Mouse (Mus musculus) E14TG2a.4 (cell line): ENCODE measurements around the gene Dhtkd1.

Experiments
- H3K27me3 ChIP-seq: 2 replicates; pipeline ENCODE4 v1.6.1; 2014; ENCODE audit warnings: low read length, control low read depth; ENCODE audit not compliant: insufficient read depth
- H3K36me3 ChIP-seq: 2 replicates; pipeline ENCODE4 v1.6.1; 2014; ENCODE audit warnings: low read length, control low read depth; ENCODE audit not compliant: insufficient read depth
- H3K4me1 ChIP-seq: replicated peaks from 2 replicates; pipeline ENCODE4 v1.6.1; 2014; ENCODE audit warnings: low read depth, low read length, control low read depth
- H3K4me3 ChIP-seq: replicated peaks from 2 replicates; pipeline ENCODE4 v1.5.1; 2014; ENCODE audit warnings: mild to moderate bottlenecking, low read length
- H3K9me3 ChIP-seq: 2 replicates; pipeline ENCODE4 v1.6.1; 2014; ENCODE audit warnings: low read length, control low read depth
- CTCF ChIP-seq: conservative IDR thresholded peaks from 2 replicates; pipeline ENCODE4 v1.5.1; 2014; ENCODE audit warnings: low read length
- NANOG ChIP-seq: IDR thresholded peaks from 2 replicates; pipeline ENCODE4 v1.6.1; 2014; ENCODE audit warnings: borderline replicate concordance, low read length, mixed read lengths
- POU5F1 ChIP-seq: IDR thresholded peaks from 2 replicates; pipeline ENCODE4 v1.6.1; 2014; ENCODE audit warnings: low read length, borderline replicate concordance

Gene Dhtkd1

GRCm38 (mm10) chr2:5939911-5940310, 2.7 kb downstream of the Dhtkd1 start:
- Histone ChIP-seq H3K36me3 (peaks cover 4% of the 10 kb centered on the region; the same call in 1 of the 2 replicates), H3K4me3 (no peak overlapping the region), H3K9me3 (no peaks in the 10 kb centered on the region), H3K27me3 (no peaks in the 10 kb centered on the region), H3K4me1 (peaks cover 27% of the 10 kb centered on the region)
- TF ChIP-seq CTCF (no peak), POU5F1 (no peak), NANOG (no peak)

GRCm38 (mm10) chr2:5939319-5939718, 3.3 kb downstream of the Dhtkd1 start:
- no peak for TF ChIP-seq NANOG
- no peak for TF ChIP-seq POU5F1
- TF ChIP-seq CTCF, result no peak
- Histone ChIP-seq H3K27me3 (no peaks in the 10 kb centered on the region), H3K9me3 (no peaks in the 10 kb centered on the region), H3K4me1 (peaks cover 27% of the 10 kb centered on the region), H3K4me3 (no peak overlapping the region), H3K36me3 (peaks cover 4% of the 10 kb centered on the region; the same call in 1 of the 2 replicates)

GRCm38 (mm10) chr2:5936550-5936949, 6.0 kb downstream of the Dhtkd1 start:
- H3K9me3 ChIP-seq, result no peaks in the 10 kb centered on the region
- H3K27me3 ChIP-seq, result no peaks in the 10 kb centered on the region
- TF ChIP-seq CTCF (no peak), NANOG (no peak), POU5F1 (no peak)
- H3K36me3 ChIP-seq, result peaks cover 14% of the 10 kb centered on the region
- H3K4me3 ChIP-seq, result no peak overlapping the region
- H3K4me1 ChIP-seq, result peaks cover 15% of the 10 kb centered on the region

GRCm38 (mm10) chr2:5936068-5936467, 6.5 kb downstream of the Dhtkd1 start:
- Histone ChIP-seq H3K27me3 (no peaks in the 10 kb centered on the region), H3K36me3 (peaks cover 19% of the 10 kb centered on the region), H3K9me3 (no peaks in the 10 kb centered on the region), H3K4me1 (peaks cover 11% of the 10 kb centered on the region; the same call in 1 of the 2 replicates), H3K4me3 (no peak overlapping the region)
- TF ChIP-seq NANOG (no peak), CTCF (no peak), POU5F1 (no peak)

- Histone ChIP-seq H3K36me3 (peaks cover 30% of the 10 kb centered on the region), H3K4me3 (no peak overlapping the region)
- TF ChIP-seq POU5F1 (no peak), CTCF (no peak), NANOG (no peak)
These were observed 7.7 kb downstream of the Dhtkd1 start for GRCm38 (mm10) chr2:5934936-5935335.

GRCm38 (mm10) chr2:5931938-5932337, 10.7 kb downstream of the Dhtkd1 start:
- Histone ChIP-seq H3K4me1 (no peaks in the 10 kb centered on the region), H3K27me3 (no peaks in the 10 kb centered on the region), H3K4me3 (no peak overlapping the region), H3K9me3 (no peaks in the 10 kb centered on the region), H3K36me3 (peaks cover 57% of the 10 kb centered on the region)
- no peak for TF ChIP-seq CTCF
- no peak for TF ChIP-seq POU5F1
- no peak for TF ChIP-seq NANOG

More at GRCm38 (mm10) chr2:5934936-5935335, 7.7 kb downstream of the Dhtkd1 start:
- no peaks in the 10 kb centered on the region for H3K27me3 ChIP-seq
- peaks cover under 1% of the 10 kb centered on the region; the same call in 1 of the 2 replicates for H3K4me1 ChIP-seq
- no peaks in the 10 kb centered on the region for H3K9me3 ChIP-seq

GRCm38 (mm10) chr2:5930291-5931054, 12.1 kb downstream of the Dhtkd1 start:
- H3K27me3 ChIP-seq, result no peaks in the 10 kb centered on the region
- H3K9me3 ChIP-seq, result no peaks in the 10 kb centered on the region
- no peak overlapping the region for H3K4me3 ChIP-seq
- TF ChIP-seq POU5F1 (no peak), CTCF (no peak), NANOG (no peak)
- peaks cover 63% of the 10 kb centered on the region for H3K36me3 ChIP-seq
- no peaks in the 10 kb centered on the region for H3K4me1 ChIP-seq

- H3K4me1 ChIP-seq, result no peaks in the 10 kb centered on the region
- H3K9me3 ChIP-seq, result no peaks in the 10 kb centered on the region
- no peaks in the 10 kb centered on the region for H3K27me3 ChIP-seq
- H3K36me3 ChIP-seq, result peaks cover 63% of the 10 kb centered on the region
- TF ChIP-seq POU5F1 (no peak), CTCF (no peak), NANOG (no peak)
- H3K4me3 ChIP-seq, result no peak overlapping the region
These were observed 12.8 kb downstream of the Dhtkd1 start for GRCm38 (mm10) chr2:5929793-5930192.

GRCm38 (mm10) chr2:5927481-5927880, 15.1 kb downstream of the Dhtkd1 start:
- H3K36me3 ChIP-seq, result peaks cover 64% of the 10 kb centered on the region
- H3K27me3 ChIP-seq, result no peaks in the 10 kb centered on the region
- H3K4me1 ChIP-seq, result no peaks in the 10 kb centered on the region
- no peaks in the 10 kb centered on the region for H3K9me3 ChIP-seq
- H3K4me3 ChIP-seq, result no peak overlapping the region
- TF ChIP-seq NANOG, result no peak
- no peak for TF ChIP-seq CTCF
- no peak for TF ChIP-seq POU5F1
